Mouse (Mus musculus): ENCODE measurements around the gene Eif4ebp2. TPM values are rescaled to one million over a fixed set of nuclear protein-coding genes. Genes with fewer than 3 reads are reported as not detected.

Eif4ebp2 gene
- total RNA-seq, 2 experiments from 2014 or later, result 46.3 to 49.2 TPM

DNA sequence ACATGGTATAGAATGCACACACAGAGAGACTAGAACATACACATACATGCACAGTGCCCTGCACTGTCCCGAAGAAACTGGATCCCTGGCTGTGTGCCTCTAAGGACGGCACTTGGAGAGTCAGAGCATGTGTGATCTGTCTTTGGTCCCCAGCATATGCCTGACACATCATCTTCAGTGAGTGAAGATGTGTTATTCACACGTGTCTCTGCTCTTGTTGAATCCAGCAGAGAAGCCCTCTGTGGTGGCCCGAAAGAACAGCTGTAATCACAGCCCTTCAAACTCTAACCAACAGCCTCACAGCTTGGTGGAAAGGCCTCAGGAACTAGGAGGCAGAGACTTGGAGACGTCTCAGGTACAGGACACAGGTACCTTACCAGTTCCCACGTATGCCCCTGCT lies 67.3 kb downstream of the Eif4ebp2 start:
- DNase-seq (ENCODE audit: low spot score in 2 of 2), result no peak

DNA sequence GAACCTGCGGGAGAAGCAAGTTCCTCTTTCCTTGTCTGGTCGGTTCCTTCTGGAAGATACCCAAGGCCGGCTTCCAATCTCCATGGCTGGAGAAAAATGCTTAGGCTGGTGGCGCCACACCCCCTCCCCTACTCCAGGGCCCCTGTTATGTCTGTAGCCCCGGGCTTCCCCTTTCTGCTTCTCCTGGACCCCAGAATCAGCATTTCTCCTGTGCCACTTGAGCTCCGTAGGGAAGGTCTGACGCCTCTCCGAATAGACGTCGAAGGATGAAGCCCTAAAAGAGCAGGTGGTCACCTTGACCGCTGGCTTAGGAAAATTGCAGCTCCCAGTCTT lies 68.8 kb downstream of the Eif4ebp2 start:
- DNase-seq (ENCODE audit: low spot score in 2 of 2), result peak in 1 of 2 experiments; percentile 57

DNA sequence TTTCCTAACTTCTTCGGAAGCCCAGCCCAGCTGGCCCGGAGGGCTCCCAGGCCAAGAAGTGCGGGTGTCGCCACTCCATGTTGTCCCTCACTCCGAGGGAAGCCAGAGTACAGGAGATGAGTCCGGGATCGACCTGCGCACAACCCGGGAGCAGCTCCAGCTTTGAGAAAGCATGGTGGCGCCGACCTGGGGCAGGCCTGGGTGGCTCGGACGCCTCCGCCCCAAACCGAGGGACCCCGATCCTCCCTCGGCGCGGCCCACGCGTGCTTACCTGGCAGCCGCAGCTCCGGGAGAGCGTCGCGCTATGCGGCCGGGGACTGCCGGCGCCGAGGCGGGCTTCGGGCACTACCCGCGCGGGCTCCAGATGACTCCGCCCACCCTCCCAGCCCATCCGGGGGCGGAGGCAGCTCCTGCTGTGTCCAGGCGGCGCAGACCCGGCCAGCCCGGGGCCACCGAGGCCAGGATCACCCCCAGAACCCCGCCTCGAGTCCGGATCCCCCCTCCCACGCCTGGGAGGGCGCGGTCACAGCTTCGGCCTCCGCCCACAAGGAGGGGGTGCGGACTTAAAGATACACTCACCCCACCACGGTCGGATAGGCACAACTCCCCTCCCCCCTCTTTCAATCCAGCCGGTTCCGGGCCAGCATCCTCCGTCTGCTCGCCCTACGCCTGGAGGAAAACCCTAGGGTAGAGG lies 69.3 kb downstream of the Eif4ebp2 start, which contains the start of gene Pald1:
Gene Pald1, minus strand, starts transcription at position 510 of the 694 bp plus-strand sequence.
- peak; percentile 56 to 68 for DNase-seq (ENCODE audit: low spot score in 2 of 2)

DNA sequence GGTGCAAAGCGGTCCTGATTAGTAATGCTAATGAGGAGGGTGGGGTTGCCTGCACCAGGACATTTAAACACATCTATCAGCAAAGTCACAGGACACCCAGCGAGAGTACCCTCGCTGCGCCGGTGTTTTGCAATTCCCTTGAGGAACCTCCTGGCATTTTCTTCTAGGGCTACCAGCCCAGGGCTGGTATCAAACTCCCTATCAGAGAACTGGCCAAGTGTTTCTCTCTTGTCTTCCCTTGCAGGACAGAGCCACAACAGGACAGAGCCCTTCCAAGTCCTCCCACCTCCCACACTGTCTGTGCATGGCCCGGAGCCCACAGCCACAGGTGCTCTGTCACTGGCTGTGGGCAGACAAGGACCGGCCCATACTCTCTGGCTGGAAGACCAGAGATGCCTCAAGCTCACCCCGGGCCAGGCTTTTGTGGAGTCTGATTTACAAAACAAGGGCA lies 70.2 kb downstream of the Eif4ebp2 start:
- DNase-seq (ENCODE audit: low spot score in 2 of 2), result no peak

DNA sequence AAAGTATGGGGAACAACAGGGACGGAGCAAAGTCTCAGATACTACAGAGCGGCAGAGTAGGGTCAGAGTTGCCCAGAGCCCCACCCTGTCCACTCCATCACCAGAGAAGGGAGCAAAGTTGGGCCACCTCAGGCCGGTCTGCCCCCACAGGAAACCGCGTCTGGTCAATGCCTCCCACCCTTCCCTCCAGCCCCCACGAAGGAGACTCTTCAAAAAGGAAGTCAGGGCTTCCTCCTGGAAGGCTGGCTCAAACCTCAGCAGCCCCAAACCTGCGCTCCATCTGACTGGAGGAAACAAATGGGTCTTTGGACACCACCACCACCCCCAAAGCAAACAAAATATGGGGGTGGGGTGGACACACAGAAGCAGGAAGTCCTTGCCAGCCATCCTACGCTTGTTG lies 70.6 kb downstream of the Eif4ebp2 start:
- no peak for DNase-seq (ENCODE audit: low spot score in 2 of 2)

DNA sequence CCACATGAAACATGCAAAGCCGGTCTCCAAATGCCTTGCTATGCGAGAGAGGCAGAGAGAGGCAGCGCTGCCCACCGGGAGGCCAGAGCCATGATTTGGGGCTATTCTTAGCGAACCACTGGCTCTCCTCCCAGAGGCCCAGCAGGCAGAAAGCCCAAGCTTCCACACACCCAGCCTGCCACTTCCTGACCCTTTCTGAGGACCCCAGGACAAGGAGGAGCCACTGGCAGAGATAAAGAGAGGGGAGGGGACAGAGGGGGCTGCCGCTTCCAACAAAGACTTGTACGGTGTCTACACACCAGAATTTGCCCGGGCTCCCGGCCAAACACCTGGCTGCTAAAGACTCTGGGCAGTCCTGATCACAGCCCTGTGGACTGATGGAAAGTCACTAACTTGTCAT lies 72.3 kb downstream of the Eif4ebp2 start:
- peak in 1 of 2 experiments; percentile 48 for DNase-seq (ENCODE audit: low spot score in 2 of 2)

DNA sequence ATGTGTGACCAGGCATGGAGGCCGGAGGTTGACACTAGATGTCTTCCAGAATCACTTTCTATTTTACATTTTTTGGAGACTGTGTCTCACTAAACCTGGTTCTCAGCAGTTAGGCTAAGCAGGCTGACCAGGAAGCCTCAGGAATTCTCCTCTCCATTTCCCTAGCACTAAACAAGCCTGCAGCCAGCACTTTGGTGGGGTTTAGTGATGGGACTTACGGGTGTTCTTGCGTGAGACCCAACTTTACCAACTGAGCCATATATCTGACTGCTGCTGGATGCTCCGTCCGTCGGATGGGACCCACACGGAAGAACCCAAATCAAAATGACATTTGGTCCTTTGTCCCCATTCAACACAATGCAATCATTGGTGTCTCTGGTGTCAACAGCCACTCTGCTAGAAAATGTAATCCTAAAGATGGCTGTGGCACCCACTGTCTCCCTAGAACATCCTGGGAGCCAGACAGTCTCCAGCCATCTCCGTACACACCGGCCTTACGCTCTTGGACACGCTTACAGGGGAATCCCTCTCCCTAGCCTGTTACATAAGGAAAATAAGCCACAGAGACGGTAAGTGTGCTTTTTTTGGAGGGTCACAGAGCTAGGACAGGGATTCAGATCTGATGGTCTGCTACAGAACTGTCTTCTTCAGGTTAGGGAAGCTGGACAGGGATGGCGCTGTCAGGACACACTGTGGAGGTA lies 73.0 kb downstream of the Eif4ebp2 start:
- DNase-seq (ENCODE audit: low spot score in 2 of 2), result no peak

DNA sequence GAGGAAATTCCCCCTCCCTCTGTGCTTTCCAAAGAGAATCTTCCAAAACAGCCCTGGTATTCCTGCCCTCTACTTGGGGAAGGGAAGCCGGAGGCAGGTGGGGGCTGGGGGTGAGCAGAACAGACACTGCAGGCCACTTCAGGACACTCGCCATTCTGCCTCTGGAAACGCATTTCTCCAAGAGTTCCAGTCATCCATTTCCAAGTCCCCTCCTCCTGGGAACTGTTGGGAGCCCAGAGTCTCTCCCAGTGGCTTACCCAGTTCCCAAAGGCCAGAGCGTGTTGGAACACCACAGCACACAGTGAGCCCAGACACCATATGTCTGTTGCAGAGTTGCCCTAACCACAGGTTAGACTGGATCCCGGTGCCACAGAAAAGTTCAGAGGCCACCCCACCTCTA lies 73.8 kb downstream of the Eif4ebp2 start:
- DNase-seq (ENCODE audit: low spot score in 2 of 2), result no peak

Other genes with a start within 250 kb of the Eif4ebp2 start
- 1 to 10 TPM; 1.2 to 1.4 TPM for gene Adamts14, start 179.2 kb downstream of the Eif4ebp2 start, total RNA-seq (2021)
- not detected for gene Prf1, start 154.8 kb downstream of the Eif4ebp2 start, total RNA-seq (2021)
- gene Pald1, start 69.1 kb downstream of the Eif4ebp2 start, total RNA-seq (2021), result 10 to 100 TPM; 20.3 to 20.6 TPM
- not detected for gene Nodal, start 34.7 kb downstream of the Eif4ebp2 start, total RNA-seq (2021)
- 10 to 100 TPM; 16.2 to 16.7 TPM for gene Lrrc20, start 23.1 kb upstream of the Eif4ebp2 start, total RNA-seq (2021)
- 1 to 10 TPM; 4.1 to 4.5 TPM for gene Npffr1, start 142.8 kb upstream of the Eif4ebp2 start, total RNA-seq (2021)
- 100 to 1,000 TPM; 117 to 126 TPM for gene Ppa1, start 195.9 kb upstream of the Eif4ebp2 start, total RNA-seq (2021)
- 100 to 1,000 TPM; 127 TPM for gene Sar1a, start 227.6 kb upstream of the Eif4ebp2 start, total RNA-seq (2021)
- gene Tysnd1, start 242.9 kb upstream of the Eif4ebp2 start, total RNA-seq (2021), result 10 to 100 TPM; 30.8 to 34.4 TPM